Mouse (Mus musculus): ENCODE results near the gene Rfx8. TPM values are rescaled to one million over a fixed set of nuclear protein-coding genes. Genes with fewer than 3 reads are reported as not detected.
A peak's percentile ranks its signal among the peaks of the same experiment; 100 is the strongest.

Gene Rfx8
- polyA plus RNA-seq, 1 experiment from 2014 or later, result 0.27 TPM

DNA sequence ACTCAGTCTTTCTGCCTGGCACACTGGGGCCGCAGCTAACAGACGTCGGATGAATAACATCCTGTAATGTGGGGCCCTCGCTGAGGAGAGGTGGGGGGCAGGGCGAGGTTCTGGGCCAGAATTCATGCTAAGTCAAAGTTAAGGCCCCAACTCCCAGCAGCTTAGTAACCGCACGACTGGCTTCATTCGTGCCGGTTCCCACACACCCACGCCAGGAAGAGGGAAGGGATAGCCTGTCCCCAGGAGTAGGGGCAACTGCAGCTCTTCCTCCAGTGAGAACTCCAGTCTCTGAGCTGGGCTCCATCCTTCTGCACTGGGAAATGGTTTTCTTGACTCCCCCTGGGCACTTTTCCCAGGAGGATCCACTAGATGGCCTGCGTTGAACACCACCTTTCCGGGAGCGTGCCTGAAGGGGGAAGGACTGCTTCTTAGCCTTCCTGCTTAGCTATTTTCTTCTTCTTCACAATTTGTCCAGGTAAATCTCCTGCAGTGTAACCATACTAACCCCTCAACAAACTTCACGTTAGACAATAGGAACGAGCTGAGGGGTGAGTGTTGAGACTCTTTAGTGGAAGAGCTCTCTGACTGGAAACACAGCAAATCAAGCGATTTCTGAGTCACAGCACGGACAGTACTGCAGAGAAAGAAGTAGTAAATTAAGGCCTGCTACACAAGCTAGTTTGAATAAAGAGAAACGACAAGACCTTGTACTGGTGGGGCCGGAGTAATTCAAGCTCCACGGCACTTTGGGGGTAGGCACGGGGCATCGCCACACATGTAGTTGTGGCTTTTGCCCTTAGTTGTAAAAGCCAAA is 40.6 kb upstream of the Rfx8 start:
- H3K9me3 ChIP-seq (ENCODE audit: low read length), result no peaks in the 10 kb centered on the region
- peak overlapping the region; percentile 78 for H3K27ac ChIP-seq (ENCODE audit: low read length)
- ATAC-seq, result peak; percentile 70
- H3K27me3 ChIP-seq (replicated peaks; ENCODE audit: insufficient read depth, low read length), result no peaks in the 10 kb centered on the region
- H3K9ac ChIP-seq (replicated peaks; ENCODE audit: low read depth), result no peak overlapping the region
- no peaks in the 10 kb centered on the region for H3K36me3 ChIP-seq (ENCODE audit: insufficient read depth, low read length)
- 3% methylated on average over 22 of the region's 22 CpGs for WGBS
- H3K4me1 ChIP-seq (ENCODE audit: insufficient read depth, low read depth, low read length), result peaks cover 9% of the 10 kb centered on the region; the same call in 1 of the 2 replicates
- H3K4me3 ChIP-seq (ENCODE audit: low read depth, low read length), result peak overlapping the region; percentile 14
- DNase-seq (ENCODE audit: low spot score), result peak; percentile 88
- TF ChIP-seq CTCF (IDR thresholded peaks at IDR 0.05), result peak; percentile 81
- no peak for TF ChIP-seq EP300 (IDR thresholded peaks at IDR 0.05)
- peak overlapping the region; percentile 51 for H3K4me2 ChIP-seq (replicated peaks; ENCODE audit: low read depth, low read length)

DNA sequence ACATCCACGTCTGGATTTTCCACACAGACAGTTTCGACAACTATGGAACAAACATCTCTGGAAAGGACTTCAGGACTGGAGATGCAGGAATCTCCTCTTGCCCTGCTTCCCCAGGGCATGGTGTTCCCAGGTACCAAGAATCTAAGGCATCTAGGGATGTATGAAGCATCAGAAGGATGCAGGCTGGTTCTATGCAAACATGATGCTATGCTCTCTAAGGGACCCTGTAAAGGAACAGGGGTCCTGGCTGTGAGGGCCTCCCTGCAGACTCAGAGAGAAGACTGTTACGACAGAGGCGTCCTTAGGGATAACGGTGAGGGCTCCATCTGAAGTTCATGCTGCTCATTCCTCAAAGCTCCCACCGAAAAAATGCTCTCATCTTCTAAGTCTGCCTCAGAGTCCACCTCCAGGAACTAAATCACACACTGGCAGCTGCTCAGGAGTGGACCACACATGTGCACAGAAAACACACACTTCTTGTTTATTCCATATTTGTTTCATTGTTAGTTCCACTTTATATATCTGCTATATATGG is 39.5 kb upstream of the Rfx8 start:
- H3K4me1 ChIP-seq (ENCODE audit: insufficient read depth, low read depth, low read length), result peaks cover 9% of the 10 kb centered on the region; the same call in 1 of the 2 replicates
- H3K9ac ChIP-seq (replicated peaks; ENCODE audit: low read depth), result no peak overlapping the region
- H3K27me3 ChIP-seq (replicated peaks; ENCODE audit: insufficient read depth, low read length), result no peaks in the 10 kb centered on the region
- H3K4me2 ChIP-seq (replicated peaks; ENCODE audit: low read depth, low read length), result no peak overlapping the region
- no peak for DNase-seq (ENCODE audit: low spot score)
- H3K27ac ChIP-seq (ENCODE audit: low read length), result no peak overlapping the region
- H3K4me3 ChIP-seq (ENCODE audit: low read depth, low read length), result no peak overlapping the region
- H3K36me3 ChIP-seq (ENCODE audit: insufficient read depth, low read length), result no peaks in the 10 kb centered on the region
- TF ChIP-seq EP300 (IDR thresholded peaks at IDR 0.05), result no peak
- TF ChIP-seq CTCF (IDR thresholded peaks at IDR 0.05), result no peak
- 74% methylated on average over 6 of the region's 6 CpGs for WGBS
- no peak for ATAC-seq
- no peaks in the 10 kb centered on the region for H3K9me3 ChIP-seq (ENCODE audit: low read length)

DNA sequence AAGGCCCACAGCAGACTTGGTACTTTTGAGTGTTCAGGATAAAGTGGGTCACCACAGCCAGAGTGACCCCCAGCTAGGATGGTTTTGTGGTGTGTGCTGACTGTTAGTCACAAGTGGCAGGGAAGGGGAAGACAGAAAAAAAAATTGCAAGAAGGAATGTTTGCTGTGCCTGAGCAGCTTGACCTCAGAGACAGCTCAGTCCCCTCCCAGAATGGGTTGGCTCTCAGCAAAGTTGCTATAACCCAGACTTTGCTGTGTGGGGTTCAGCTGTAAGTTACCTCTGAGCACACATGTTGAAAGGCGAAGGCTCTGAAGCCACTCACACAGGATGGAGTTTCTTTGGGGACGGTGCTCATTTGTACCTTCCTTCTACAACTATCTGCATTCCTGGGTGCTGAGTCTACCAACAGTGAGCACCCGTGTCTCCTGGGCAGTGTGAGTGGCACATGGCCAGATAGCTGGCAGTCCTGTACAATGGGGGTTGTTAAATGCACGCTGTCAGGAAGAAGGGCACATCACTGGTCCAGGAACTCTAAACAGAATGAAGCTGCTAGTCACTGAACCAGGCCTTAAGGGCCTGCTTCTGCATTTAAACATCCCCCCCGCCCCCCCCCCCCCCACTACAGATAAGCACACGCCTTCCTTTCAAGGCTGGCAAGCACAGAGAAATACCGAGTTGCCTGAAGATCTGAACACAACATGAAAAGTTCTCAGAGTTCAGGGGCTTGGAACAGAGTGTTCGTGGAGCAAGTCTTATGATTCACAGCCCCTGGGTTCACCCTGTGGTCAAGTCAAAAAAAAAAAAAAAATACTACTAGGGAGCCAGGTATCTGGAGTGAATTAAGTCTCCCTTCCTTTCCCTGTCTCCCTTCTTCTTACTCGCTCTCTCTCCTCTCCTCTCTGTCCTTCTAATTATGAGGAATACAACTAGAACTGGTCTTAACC is 38.7 kb upstream of the Rfx8 start:
- TF ChIP-seq EP300 (IDR thresholded peaks at IDR 0.05), result 0 out of 2 replicates have a peak, but pooled peaks have one; percentile 10
- no peak for TF ChIP-seq CTCF (IDR thresholded peaks at IDR 0.05)
- H3K27ac ChIP-seq (ENCODE audit: low read length), result no peak overlapping the region
- no peaks in the 10 kb centered on the region for H3K9me3 ChIP-seq (ENCODE audit: low read length)
- H3K4me1 ChIP-seq (ENCODE audit: insufficient read depth, low read depth, low read length), result peaks cover 9% of the 10 kb centered on the region; the same call in 1 of the 2 replicates
- DNase-seq (ENCODE audit: low spot score) (no peak), ATAC-seq (no peak)
- H3K27me3 ChIP-seq (replicated peaks; ENCODE audit: insufficient read depth, low read length), result no peaks in the 10 kb centered on the region
- no peak overlapping the region for H3K4me3 ChIP-seq (ENCODE audit: low read depth, low read length)
- no peaks in the 10 kb centered on the region for H3K36me3 ChIP-seq (ENCODE audit: insufficient read depth, low read length)
- no peak overlapping the region for H3K4me2 ChIP-seq (replicated peaks; ENCODE audit: low read depth, low read length)
- 27% methylated on average over 9 of the region's 9 CpGs for WGBS
- no peak overlapping the region for H3K9ac ChIP-seq (replicated peaks; ENCODE audit: low read depth)

DNA sequence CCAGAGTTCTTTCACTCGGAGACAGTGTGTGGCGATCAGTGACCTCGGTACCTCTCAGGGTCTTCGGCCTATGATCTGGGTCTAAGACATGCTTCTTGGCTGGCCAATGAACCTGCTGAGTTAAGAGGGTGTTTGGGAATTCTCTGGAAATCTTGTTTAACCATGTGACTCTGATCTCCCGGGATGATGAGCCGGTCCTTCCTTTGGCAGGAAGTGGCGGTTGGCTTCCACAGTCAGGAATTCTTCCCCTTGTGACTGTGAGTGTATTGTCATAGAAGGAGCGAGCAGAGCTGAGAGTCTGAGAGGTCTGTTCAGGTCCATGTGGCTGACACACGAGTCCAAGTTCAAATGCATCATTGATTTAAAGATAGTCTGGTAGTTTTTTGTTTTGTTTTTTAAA is 37.4 kb upstream of the Rfx8 start:
- H3K4me1 ChIP-seq (ENCODE audit: insufficient read depth, low read depth, low read length), result peaks cover 9% of the 10 kb centered on the region; the same call in 1 of the 2 replicates
- no peak overlapping the region for H3K27ac ChIP-seq (ENCODE audit: low read length)
- ATAC-seq, result no peak
- no peaks in the 10 kb centered on the region for H3K36me3 ChIP-seq (ENCODE audit: insufficient read depth, low read length)
- no peaks in the 10 kb centered on the region for H3K27me3 ChIP-seq (replicated peaks; ENCODE audit: insufficient read depth, low read length)
- H3K4me3 ChIP-seq (ENCODE audit: low read depth, low read length), result no peak overlapping the region
- peak; percentile 59 for DNase-seq (ENCODE audit: low spot score)
- no peak overlapping the region for H3K4me2 ChIP-seq (replicated peaks; ENCODE audit: low read depth, low read length)
- 48% methylated on average over 9 of the region's 9 CpGs for WGBS
- no peak for TF ChIP-seq CTCF (IDR thresholded peaks at IDR 0.05)
- TF ChIP-seq EP300 (IDR thresholded peaks at IDR 0.05), result no peak
- H3K9me3 ChIP-seq (ENCODE audit: low read length), result no peaks in the 10 kb centered on the region
- no peak overlapping the region for H3K9ac ChIP-seq (replicated peaks; ENCODE audit: low read depth)

DNA sequence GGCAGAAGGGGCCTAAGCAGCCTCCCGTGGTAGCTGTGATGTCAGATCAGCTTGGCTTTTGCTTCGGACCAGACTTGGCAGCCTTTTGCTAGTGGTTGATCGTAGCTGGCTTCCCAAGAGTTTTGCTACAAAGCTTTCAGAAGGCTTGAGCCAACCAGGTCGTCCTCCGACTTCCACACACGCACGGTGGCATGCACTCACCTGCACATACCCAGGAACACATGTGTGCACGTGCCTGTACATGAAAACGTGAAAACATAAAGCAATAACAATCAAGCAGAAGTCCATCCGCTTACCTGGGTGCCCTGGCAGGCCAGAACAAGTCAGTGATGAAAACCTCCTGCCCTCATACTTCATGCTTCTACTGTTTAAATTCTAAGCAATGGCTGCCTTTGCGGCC is 36.2 kb upstream of the Rfx8 start:
- ATAC-seq (no peak), DNase-seq (ENCODE audit: low spot score) (no peak)
- Histone ChIP-seq H3K27me3 (replicated peaks; ENCODE audit: insufficient read depth, low read length) (no peaks in the 10 kb centered on the region), H3K4me2 (replicated peaks; ENCODE audit: low read depth, low read length) (no peak overlapping the region), H3K36me3 (ENCODE audit: insufficient read depth, low read length) (no peaks in the 10 kb centered on the region), H3K4me3 (ENCODE audit: low read depth, low read length) (no peak overlapping the region), H3K27ac (ENCODE audit: low read length) (no peak overlapping the region), H3K9ac (replicated peaks; ENCODE audit: low read depth) (no peak overlapping the region), H3K9me3 (ENCODE audit: low read length) (no peaks in the 10 kb centered on the region), H3K4me1 (ENCODE audit: insufficient read depth, low read depth, low read length) (peaks cover 9% of the 10 kb centered on the region; the same call in 1 of the 2 replicates)
- no peak for TF ChIP-seq EP300 (IDR thresholded peaks at IDR 0.05)
- no peak for TF ChIP-seq CTCF (IDR thresholded peaks at IDR 0.05)
- WGBS, result 83% methylated on average over 11 of the region's 11 CpGs

Data from lung, postnatal 0 days (tissue).